Mouse (Mus musculus) spleen, embryonic (tissue): ENCODE data around the gene Csrp3.

Experiments
- CTCF ChIA-PET: fragments of 350-600 bp; sonication (Branson Sonifier 250); formaldehyde crosslinking; loops from one replicate; lab custom pipeline; 2022; lab: Charles Lee

Csrp3 gene

DNA sequence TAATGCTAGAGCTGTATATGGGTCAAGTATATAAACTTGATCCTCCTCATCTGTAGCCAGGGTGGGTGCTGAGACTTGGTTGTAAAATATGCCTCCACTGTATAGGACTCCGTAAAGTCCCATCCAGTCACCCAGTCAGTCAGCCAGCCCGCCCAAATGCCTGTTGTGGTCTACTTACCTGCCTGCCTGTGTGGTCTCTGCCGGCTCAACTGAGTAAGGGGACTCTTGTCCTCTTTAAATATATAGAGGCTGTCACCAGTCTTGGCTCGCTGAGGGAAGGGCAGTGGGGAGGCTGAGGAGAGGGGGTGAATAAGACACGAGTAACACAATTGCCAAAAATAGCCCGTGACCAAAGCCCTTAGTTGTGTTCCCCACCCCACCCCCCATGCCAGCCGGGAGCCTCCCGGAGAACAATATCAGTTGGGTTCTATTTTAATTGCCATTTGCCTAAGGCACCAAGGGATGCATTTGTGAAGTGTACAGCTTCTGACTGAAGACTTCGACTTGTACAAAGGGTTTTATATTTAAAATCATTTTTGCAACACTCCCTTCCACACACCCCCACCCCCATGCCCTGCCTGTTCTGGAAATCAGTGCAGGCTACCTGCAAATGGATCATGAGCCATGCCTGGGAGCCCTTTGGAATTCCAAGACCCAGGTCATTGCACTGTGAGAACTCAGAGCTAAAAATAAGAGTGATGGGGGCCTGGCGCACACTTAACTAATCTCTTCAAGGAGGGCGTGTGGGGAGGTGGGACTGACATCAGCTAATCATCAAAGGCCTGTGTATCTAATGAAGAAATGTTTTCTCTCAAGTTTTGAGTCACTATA, at the start of gene Csrp3:
Csrp3 (minus strand) TSS at position 214 of the 831 bp plus-strand sequence.
- CTCF ChIA-PET: interaction anchor here (0.7 kb wide), 1 partner anchor 218 kb away, joined by 5 read pairs; no protein-coding TSS in a partner anchor

DNA sequence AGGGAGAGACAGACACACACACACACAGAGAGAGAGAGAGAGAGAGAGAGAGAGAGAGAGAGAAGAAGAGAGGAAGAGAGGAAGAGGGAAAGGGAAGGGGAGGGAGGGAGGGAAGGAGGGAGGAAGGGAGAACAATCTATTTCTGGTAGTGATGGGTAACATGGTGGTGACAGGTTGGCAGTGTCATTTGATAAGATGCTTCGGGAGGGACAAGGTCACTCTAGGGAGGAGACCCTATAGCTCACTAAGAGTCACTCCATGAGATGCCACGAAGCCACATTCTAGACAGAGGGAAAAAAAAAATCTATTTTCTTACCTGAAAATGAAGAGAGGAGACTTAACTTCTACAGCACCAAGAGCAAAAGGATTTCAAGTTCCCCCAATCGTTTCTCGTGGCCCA, 48.2 kb upstream of the Csrp3 start:
- CTCF ChIA-PET: interaction anchor here (1.0 kb wide), 1 partner anchor 221 kb away, joined by 3 read pairs; no protein-coding TSS in a partner anchor

DNA sequence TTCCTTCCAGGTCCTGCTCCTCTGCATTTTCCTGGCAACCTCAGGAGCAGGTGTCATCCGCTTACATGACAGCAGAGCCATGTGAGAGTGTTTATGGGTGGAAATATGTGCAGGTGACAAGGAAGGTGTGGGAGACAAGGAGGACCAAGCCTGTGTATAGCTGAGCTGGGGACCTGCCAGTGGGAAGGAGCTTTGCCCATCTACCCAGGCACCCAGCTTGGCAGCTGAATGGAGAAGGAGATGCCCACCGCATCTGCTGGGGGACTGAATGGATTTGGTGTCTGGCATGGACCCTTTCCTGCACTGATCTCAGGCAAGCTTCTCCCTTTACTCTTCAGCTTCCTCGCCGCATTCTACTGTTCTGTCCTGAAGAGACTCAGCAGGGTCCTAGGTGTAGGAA, 47.6 kb upstream of the Csrp3 start:
- CTCF ChIA-PET: no interaction called here

DNA sequence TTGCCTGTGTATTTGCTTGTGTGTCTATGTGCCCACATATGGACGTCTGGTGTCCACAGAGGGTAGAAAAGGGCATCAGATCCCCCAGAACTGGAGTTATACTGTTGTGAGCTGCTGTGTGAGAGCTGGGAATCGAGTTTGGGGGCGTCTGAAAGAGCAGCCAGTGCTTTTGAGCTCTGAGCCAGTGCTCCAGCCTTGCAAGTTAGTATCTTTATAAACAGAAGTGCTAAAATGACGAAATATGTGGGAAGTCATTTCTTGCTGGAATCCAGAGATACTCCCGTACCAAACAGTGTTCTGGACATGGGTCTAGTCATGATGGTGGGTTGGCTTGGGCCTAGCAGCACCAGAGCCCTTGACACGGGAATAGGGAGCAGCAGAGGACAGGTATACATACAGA, 46.9 kb upstream of the Csrp3 start:
- CTCF ChIA-PET: interaction anchor here (0.7 kb wide), 1 partner anchor 44 kb away, joined by 4 read pairs; no protein-coding TSS in a partner anchor

DNA sequence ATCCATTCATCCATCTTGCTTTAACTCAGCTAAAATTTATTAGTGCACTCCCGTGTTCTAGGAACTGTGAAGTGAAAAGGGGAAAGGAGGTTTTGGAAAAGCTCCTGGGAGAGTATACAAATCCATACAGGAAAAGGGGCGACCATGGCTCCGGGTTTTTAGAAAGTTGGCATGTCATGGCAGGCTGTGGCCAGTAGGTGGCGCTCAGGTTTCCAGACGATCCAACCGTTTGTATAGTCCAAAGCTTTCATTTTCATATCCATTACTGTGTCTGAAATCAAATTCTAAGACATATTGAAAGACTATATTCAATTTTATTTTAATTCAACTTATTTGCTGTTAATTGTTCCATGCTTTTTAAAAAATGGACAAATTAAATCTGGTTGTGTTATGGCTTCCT, 46.3 kb upstream of the Csrp3 start:
- CTCF ChIA-PET: interaction anchor here (0.6 to 0.7 kb wide), 2 partner anchors 20 to 45 kb away, joined by 3 to 4 read pairs; no protein-coding TSS in a partner anchor

DNA sequence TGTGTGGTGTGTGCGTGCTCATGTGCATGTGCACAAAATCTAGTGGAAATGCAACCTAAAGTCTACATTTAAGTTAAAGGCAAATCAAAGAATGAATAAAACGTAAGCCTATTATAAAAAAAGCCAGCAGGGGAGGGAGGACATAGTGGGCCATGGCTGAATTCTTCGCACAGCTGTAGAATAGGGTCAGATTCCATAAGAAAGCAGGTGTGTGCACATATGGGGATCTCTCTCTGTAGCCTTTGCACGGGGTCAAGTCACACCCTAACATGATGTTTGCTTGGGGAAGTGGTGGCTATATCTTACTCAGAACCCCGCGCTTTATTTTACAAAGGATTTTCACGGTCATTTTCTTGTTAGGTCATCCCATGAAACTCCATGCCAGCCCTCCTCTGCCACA, 45.3 kb upstream of the Csrp3 start:
- CTCF ChIA-PET: no interaction called here

DNA sequence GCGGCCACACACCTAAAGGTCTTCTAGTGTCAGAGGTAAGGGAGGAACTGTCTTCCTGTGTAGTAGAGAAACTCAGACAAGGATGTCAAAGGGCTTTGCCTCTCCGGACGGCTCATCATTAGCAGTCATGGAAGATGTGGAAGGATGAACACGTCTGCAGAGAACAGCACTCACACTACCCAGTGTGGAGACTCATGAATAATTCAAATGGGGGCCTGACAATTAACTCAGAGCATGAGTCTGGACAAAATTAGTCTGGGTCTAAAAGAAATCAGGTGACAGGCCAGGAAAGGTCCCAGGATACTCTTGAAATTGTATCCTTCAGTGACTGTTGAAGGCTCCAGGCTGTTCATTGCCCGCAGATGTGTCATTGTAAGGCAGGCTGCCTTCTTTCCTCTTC, 43.2 kb upstream of the Csrp3 start:
- CTCF ChIA-PET: no interaction called here

DNA sequence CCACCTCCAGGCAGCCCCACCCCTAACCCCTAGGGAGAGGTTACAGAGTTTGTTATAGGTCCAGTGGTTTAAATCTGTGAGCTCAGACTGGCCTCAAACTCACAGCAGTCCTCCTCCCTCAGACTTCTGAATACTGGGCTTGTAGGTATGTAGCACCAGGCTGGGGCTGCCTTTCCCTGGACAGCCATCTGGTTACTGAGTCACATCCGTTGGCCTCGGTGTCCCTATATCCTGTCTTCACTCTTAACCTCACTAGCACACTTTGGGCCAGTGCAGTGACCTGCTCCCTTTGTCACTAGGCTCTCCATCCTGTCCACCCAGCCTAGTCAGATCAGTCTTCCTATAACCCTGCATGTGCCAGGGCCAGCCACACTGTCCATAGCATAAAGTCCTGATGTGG, 40.9 kb upstream of the Csrp3 start:
- CTCF ChIA-PET: no interaction called here

DNA sequence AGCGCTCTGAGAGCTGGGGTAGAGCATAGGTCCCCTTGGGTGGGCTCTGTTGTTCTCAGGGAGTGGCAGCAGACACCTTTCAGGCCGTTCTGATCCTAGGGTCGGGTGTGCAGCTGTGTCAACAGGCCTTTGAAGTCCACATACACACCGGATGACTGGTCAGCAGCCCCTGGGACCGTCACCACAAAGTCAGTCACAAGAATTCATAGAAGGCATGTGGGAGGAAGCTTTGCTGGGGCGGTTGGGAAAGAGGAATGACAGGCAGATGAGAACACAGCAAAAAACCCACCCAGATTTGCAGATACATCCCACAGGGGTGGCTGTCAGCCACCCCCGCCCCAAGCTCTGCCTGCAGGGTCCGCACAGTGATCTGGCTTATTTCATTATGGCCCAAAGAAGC, 40.1 kb upstream of the Csrp3 start:
- CTCF ChIA-PET: no interaction called here

DNA sequence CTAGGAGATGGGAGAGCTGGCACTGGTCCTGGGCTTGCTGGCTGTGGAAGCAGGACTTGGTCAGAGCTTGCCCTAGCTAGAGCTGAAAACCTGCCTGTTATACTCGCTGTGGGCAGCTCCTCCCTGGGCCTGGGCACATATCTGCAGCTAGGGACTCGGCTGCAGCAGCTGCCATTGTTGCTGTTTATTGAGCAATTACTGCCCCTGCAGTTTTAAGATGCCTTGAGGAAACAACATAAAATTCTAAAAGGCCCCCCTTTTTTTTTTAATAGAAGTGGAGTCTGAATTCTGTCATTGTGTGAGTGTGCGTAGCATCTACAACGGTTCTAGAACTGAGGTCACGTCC, 36.4 kb upstream of the Csrp3 start:
- CTCF ChIA-PET: no interaction called here

DNA sequence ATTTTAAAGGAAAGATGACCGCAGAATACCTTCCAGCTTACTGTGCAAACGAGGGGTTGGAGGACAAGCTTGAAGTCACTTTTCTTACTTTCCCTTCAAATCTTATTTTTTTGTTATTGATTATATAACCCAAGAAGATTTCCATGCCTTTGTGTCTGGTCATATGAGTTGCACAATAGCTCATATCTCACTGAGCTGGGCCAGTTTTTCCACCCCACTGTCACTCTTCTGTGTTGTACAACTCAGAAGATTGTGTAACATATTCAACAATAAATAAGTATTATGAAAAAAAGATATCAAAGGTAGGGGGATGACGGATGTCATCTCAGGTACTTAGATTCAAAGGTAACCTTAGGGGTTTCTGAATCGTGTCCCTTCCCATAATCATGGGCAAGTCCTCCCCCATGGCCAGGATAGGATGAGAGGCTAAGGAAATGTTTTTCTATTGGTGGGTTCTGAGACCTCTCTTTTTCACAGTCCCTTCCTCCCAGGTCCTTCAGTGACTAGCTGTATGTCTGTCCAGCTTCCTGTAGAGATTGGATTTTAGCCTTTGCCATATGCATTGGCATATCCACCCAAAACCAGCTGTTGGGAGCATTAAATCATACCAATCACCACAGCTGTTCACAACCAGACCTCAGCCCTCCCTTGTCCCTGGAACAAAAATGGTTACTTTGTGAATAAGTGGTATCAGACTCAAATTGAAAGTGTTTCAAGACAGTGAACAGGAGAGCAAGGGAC, 35.9 kb upstream of the Csrp3 start:
- CTCF ChIA-PET: no interaction called here

DNA sequence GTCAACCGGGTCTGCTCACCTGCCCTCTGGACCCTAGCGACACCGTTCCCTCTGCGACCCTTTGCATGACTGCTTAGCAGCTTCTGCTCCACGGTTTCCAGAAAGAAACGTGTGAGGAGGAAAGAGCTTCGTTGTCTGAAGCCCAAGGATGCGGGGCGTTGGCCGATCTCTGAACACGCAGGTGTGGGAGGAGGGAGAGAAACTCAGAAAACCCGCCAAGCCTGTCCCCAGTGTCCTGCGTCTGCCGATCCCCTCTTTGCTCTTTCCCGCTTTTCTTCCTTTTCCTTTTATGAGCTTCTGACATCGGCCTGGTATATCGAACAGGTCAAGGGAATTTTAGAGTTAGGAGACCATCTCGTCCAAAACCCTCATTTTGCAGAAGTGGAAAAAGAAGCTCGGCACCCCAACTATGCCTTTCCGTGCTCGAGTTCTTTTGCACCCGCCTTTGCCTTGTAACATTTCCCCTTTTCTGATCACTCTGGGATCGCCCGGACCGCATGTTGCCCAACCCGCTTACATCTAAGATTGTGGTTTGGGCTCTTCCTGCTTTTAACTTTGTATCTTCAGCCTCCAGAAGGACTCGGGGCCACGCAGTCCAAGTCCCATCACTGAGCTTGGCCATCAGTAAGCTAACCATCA, 34.3 kb upstream of the Csrp3 start:
- CTCF ChIA-PET: interaction anchor here (0.5 to 0.9 kb wide), 3 partner anchors 9 to 81 kb away, joined by 3 to 4 read pairs (median 3); no protein-coding TSS in a partner anchor

DNA sequence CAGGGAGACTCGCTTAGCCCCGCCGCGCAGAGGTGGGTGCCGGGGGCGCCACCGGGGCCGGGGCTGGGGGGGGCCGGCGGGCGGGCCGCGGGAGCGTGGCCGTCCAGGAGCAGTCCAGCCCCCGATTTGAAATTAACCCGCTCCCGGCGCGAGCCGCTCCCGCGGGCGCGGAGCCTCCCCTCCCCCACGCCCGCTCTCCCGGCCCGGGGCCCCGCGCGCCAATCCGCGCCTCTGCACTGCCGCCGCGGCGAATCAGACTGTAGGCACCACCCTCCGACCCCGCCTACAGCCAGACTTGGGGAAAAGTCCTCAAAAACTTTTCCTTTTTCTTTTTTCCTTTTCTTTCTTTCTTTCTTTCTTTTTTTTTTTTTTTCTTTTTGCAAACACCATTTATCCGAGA, 33.7 kb upstream of the Csrp3 start, which contains the start of gene E2f8:
E2f8 (minus strand) TSS at position 111 of the 400 bp plus-strand sequence.
- CTCF ChIA-PET: interaction anchor here (0.6 to 0.9 kb wide), 2 partner anchors 8 to 35 kb away, joined by 3 read pairs; no protein-coding TSS in a partner anchor

DNA sequence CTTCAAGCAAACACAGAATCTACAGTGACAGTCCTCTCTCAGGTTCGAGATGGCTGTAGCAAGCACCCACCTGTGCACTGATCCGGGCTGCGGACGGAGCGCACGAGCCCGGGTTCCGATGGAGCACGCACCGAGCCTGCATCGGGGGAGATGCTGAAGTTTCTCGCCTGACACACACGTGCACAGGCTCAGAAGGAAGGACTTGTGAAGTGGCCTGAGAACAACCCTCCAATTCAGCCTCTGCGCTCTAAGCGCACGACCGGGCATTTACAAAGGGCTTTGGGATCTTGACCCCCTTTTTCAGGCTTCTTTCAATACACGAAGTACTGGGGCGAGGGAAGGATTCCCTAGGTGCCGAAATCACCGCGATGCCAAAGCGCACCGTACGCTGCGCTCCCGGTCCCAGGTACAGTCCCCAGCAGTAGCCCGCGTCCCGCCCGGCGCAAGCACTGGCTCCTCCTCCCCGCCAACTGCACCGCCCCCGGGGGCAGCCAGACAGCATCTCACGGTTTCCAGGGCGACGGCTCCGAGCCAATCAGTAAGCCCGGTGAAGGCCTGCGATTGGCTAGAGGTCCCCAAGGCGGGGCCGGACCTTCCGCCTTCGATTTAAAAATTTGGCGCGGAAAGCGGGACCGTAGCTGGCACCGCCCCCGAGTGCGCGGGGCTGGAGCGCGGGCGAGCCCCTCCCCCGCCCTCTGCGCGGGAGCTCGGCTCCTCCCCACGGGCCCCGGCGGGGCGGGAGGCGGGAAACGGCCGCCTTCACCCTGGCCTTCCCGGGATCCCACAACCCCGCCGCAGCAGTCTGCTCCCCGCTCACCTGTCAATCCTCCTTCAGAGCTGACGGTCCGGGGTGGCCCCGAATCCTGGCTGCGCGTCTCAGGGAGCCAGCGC, 33.0 kb upstream of the Csrp3 start:
- CTCF ChIA-PET: no interaction called here

DNA sequence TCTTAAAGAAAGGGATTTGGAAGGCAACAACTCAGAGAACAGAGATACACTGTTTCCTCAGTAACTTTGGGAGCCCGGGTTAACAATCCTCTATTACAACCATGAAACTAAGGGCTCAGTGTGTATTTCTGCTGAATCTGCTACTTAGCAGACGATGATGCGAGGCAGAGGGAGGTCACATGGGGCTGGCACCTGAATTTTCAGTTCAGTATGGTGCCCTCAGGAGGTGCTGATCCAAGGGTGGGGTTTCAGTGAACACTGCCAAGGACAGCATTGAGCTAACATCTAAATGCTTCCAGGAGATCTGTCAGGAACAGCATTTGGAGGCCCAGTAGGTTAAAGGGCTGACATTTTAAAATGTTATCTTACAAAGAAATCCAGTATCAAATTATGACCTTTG, 31.7 kb upstream of the Csrp3 start:
- CTCF ChIA-PET: interaction anchor here (0.5 to 0.7 kb wide), 2 partner anchors 127 to 131 kb away, joined by 3 read pairs; no protein-coding TSS in a partner anchor

DNA sequence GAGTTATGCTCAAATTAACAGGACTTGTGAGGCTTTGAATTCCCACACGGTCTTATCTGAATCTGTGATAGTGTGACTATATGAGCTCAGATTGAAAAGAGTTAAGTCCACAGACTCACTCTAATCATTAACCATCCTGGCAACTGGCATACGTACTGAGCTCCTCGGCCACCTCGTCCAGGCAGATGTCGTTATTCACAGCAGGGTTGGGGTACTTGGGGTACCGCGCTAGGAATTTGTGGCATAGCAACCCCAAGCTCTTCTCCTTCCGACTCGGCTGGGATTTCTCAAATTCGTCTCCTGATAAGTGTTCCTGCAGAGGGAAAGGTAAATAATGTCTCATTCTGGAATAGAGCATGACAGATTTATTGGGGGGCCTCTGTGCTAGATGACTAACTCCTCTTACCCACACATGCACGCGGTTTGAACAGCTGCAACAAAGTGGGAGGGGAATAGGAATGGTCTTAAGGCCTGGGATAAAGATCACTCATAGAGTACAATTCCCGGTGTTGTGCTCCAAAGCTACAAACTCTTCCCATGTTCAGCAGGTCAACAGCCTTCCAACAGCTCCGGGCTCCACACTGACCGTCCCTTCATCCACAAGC, 30.1 kb upstream of the Csrp3 start:
- CTCF ChIA-PET: no interaction called here

DNA sequence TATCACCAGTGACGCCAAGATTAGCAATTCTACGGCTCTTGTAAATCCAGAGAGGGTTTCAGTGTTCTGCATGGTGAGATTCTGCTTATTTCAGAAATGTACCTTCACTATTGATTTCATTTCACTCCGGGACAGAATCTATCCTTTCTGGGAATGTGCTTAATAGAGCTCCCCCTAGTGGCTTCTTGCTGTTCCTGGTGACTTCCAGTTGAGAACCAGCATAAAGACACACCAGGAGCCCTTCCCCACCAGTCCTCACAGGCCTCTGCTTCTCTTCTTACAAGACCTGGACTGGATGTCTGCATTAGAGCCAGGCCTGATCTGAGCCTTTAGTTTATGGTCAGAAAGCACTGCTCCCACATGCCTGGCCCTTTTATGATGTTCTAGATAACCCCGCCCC, 28.7 kb upstream of the Csrp3 start:
- CTCF ChIA-PET: interaction anchor here (0.9 kb wide), 1 partner anchor 126 kb away, joined by 4 read pairs; no protein-coding TSS in a partner anchor

DNA sequence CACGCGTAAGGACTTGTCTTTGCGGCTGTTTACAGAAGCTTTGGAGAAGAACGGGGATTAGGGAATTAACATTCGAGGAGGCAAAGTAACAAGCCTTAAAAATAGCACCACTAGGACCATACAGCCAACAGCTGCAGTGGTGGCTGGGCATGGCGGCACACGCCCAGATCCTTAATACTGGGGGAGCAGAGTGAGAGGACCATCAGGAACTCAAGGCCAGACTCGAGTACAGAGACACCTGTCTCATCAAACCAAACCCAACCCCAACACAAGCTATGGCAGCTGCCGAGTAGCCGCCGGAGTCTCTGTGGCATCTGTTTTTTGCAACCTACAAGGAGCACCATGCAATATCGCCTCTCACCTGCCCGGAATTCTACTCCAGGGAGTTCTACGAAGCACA, 27.3 kb upstream of the Csrp3 start:
- CTCF ChIA-PET: interaction anchor here (1.2 kb wide), 1 partner anchor 19 kb away, joined by 3 read pairs; no protein-coding TSS in a partner anchor

DNA sequence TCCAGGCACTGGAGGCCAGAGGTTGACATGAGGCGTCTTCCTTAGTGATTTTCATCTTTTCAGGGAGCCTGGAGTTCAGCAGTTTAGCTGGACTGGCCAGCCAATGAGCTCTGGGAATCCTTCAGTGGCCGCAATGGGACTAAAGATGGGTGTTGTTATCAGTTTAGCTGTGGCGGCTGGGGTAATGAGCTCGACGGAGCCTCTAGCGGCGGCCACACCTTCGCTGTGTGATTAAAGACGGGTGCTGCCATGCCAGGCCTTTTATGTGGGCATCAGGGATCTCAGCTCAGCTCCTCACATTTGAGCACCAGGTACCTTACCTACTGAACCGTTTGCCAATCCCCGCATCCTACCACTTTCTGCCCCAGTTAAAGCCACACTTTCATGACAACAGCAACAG, 23.5 kb upstream of the Csrp3 start:
- CTCF ChIA-PET: no interaction called here

DNA sequence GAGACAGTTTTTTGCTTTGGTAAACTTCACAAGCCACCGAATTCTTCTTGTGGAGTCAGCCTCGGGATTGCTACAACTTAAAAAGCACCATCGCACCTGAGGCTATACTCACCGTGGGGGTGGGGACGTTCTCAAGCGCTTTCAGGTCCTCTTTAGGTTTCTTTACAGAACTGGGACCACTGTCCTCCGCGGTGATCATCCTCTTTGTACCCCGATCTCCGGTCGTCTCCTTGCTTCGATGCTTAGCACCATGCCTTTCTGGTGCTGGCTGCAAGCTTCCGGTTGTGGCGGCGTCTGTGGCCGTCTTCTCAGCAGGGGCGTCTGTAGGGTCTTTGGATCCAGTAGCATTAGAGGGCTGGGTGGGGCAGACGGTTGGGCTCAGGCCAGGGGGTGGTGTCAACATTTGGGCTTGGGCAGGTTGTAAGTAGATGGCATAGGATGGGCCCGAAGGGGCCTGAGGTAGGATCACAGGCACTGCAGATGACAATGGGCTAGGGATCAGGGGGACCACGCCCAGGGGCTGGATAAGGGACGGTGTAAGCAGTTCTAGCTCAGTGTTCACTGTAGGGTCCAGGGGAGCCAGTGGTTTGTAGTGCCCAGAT, 22.8 kb upstream of the Csrp3 start:
- CTCF ChIA-PET: no interaction called here
